Mouse (Mus musculus): ENCODE results near the gene Srrd. TPM values are rescaled to one million over a fixed set of nuclear protein-coding genes. Genes with fewer than 3 reads are reported as not detected.

Srrd gene
- polyA plus RNA-seq, 1 experiment from 2014 or later, result 34.0 TPM

- Histone ChIP-seq H3K9ac (no peak overlapping the region), H3K27me3 (replicated peaks) (no peaks in the 10 kb centered on the region), H3K27ac (no peak overlapping the region), H3K4me1 (no peaks in the 10 kb centered on the region), H3K4me2 (no peak overlapping the region), H3K36me3 (peaks cover 26% of the 10 kb centered on the region), H3K4me3 (replicated peaks) (no peak overlapping the region), H3K9me3 (no peaks in the 10 kb centered on the region)
- ATAC-seq (ENCODE audit: insufficient read depth, low FRiP score, low read depth), result no peak
- 81% methylated on average over 4 of the region's 4 CpGs for WGBS
Observed at GRCm38 (mm10) chr5:112376111-112376510, 33.3 kb upstream of the Srrd start.

DNA sequence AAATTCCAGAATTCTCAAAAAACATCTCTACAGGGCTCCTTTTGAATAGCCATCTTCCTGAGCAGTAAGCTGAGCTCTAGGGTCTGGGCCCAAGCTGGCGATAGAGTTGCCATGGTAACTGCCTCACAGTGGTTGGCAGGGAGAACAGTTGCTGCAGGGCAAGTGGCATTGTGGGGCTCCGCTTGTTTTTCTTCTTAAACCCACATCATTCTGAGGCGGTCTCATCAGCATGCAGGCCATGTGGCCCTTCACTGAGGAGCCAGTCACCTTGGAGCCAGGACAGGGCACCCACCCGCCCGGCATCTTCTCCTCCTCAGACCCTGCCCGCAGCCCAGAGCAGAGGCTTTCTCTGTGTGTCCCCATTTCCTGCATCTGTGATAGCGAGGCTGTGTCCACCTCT lies 29.1 kb upstream of the Srrd start:
- Histone ChIP-seq H3K9ac (no peak overlapping the region), H3K27ac (no peak overlapping the region), H3K4me2 (no peak overlapping the region), H3K9me3 (no peaks in the 10 kb centered on the region), H3K36me3 (peaks cover 32% of the 10 kb centered on the region), H3K27me3 (replicated peaks) (no peaks in the 10 kb centered on the region), H3K4me1 (no peaks in the 10 kb centered on the region), H3K4me3 (replicated peaks) (no peak overlapping the region)
- no peak for ATAC-seq (ENCODE audit: insufficient read depth, low FRiP score, low read depth)
- 75% methylated on average over 7 of the region's 7 CpGs for WGBS

GRCm38 (mm10) chr5:112370236-112370813 lies 27.5 kb upstream of the Srrd start:
- Histone ChIP-seq H3K9ac (no peak overlapping the region), H3K4me3 (replicated peaks) (no peak overlapping the region), H3K9me3 (no peaks in the 10 kb centered on the region), H3K4me1 (no peaks in the 10 kb centered on the region), H3K36me3 (peaks cover 32% of the 10 kb centered on the region), H3K27me3 (replicated peaks) (no peaks in the 10 kb centered on the region), H3K27ac (no peak overlapping the region), H3K4me2 (no peak overlapping the region)
- ATAC-seq (ENCODE audit: insufficient read depth, low FRiP score, low read depth), result no peak
- 89% methylated on average over 12 of the region's 12 CpGs for WGBS

GRCm38 (mm10) chr5:112369326-112369725 lies 26.5 kb upstream of the Srrd start:
- WGBS, result 92% methylated on average over 13 of the region's 13 CpGs
- Histone ChIP-seq H3K4me3 (replicated peaks) (no peak overlapping the region), H3K4me1 (no peaks in the 10 kb centered on the region), H3K36me3 (peaks cover 32% of the 10 kb centered on the region), H3K4me2 (no peak overlapping the region), H3K9me3 (no peaks in the 10 kb centered on the region), H3K27me3 (replicated peaks) (no peaks in the 10 kb centered on the region), H3K9ac (no peak overlapping the region), H3K27ac (no peak overlapping the region)
- ATAC-seq (ENCODE audit: insufficient read depth, low FRiP score, low read depth), result no peak

DNA sequence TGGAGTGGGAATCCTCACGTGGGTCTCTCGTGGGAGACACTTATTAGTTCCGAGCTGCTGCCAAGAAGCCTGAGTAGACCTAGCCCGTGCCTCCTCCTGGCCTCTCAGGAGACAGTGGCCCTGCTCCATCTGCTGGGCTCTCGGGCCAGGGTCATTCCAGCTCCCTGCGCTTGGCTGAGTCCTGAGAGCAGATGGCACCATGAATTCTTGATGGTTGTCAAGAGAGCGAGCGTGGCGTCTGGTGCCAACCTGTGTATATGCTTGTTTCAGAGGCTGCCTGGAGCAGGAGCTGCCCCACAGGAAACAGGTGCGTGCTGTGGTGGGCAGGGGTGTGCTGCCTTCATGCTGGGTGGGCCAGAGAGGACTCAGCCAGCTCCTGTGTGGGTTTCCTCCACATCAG lies 25.8 kb upstream of the Srrd start:
- no peak overlapping the region for H3K4me3 ChIP-seq (replicated peaks)
- no peak for ATAC-seq (ENCODE audit: insufficient read depth, low FRiP score, low read depth)
- no peaks in the 10 kb centered on the region for H3K9me3 ChIP-seq
- no peak overlapping the region for H3K27ac ChIP-seq
- H3K4me1 ChIP-seq, result no peaks in the 10 kb centered on the region
- peaks cover 29% of the 10 kb centered on the region for H3K36me3 ChIP-seq
- 93% methylated on average over 10 of the region's 10 CpGs for WGBS
- no peak overlapping the region for H3K4me2 ChIP-seq
- H3K27me3 ChIP-seq (replicated peaks), result no peaks in the 10 kb centered on the region
- H3K9ac ChIP-seq, result no peak overlapping the region

DNA sequence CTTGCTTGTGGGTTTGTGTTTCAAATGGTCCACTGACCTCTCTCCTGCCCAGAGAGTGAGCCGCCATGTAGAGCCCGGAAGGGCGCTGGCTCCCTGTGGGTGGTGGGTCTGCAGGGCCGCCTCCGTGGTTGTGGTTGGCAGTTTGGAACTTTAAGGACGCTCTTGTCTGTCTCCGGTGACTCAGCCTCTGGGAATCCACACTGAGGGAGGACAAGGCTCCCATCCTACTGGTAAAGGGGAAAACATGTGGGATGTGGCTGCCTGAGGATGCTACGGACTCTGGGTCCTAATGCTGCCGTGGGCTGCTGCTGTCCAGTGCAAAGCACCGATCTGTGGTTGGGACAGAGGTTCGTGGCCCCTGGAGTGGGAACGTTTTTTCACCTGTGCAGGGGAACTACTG lies 25.1 kb upstream of the Srrd start:
- Histone ChIP-seq H3K9ac (no peak overlapping the region), H3K4me1 (no peaks in the 10 kb centered on the region), H3K27me3 (replicated peaks) (no peaks in the 10 kb centered on the region), H3K4me2 (no peak overlapping the region), H3K36me3 (peaks cover 29% of the 10 kb centered on the region), H3K27ac (no peak overlapping the region), H3K9me3 (no peaks in the 10 kb centered on the region), H3K4me3 (replicated peaks) (no peak overlapping the region)
- no peak for ATAC-seq (ENCODE audit: insufficient read depth, low FRiP score, low read depth)
- WGBS, result 83% methylated on average over 12 of the region's 12 CpGs

GRCm38 (mm10) chr5:112367338-112367737 lies 24.5 kb upstream of the Srrd start:
- WGBS, result 91% methylated on average over 4 of the region's 4 CpGs
- H3K4me2 ChIP-seq, result no peak overlapping the region
- H3K4me3 ChIP-seq (replicated peaks), result no peak overlapping the region
- no peaks in the 10 kb centered on the region for H3K9me3 ChIP-seq
- H3K9ac ChIP-seq, result no peak overlapping the region
- no peaks in the 10 kb centered on the region for H3K4me1 ChIP-seq
- no peak overlapping the region for H3K27ac ChIP-seq
- no peaks in the 10 kb centered on the region for H3K27me3 ChIP-seq (replicated peaks)
- no peak for ATAC-seq (ENCODE audit: insufficient read depth, low FRiP score, low read depth)
- H3K36me3 ChIP-seq, result peaks cover 29% of the 10 kb centered on the region

DNA sequence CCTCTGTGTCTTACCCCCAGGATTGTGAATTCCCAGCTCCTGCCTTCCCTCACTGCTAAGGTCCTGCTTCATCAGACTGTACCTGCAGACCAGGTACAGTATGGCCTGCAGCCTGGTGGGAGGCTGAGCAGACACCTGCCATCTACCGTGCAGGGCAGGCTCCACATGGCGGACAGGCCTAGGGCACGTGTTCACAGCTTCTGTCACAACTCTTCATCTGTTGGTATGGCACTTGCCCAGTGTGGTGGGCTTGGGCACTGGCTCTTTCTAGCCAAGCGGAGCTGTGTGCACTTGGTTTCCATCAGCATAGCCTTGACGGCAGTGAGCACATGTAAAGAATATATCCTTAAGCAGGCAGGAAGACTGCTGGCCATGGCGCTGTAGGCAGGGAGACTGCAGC lies 24.0 kb upstream of the Srrd start:
- 96% methylated on average over 6 of the region's 6 CpGs for WGBS
- ATAC-seq (ENCODE audit: insufficient read depth, low FRiP score, low read depth), result no peak
- peaks cover 29% of the 10 kb centered on the region for H3K36me3 ChIP-seq

GRCm38 (mm10) chr5:112364184-112364797 lies 21.5 kb upstream of the Srrd start:
- ATAC-seq (ENCODE audit: insufficient read depth, low FRiP score, low read depth), result no peak
- no peak overlapping the region for H3K4me3 ChIP-seq (replicated peaks)

More for the DNA sequence above, 24.0 kb upstream of the Srrd start:
- no peak overlapping the region for H3K4me3 ChIP-seq (replicated peaks)
- H3K27ac ChIP-seq, result no peak overlapping the region
- no peaks in the 10 kb centered on the region for H3K4me1 ChIP-seq
- no peaks in the 10 kb centered on the region for H3K27me3 ChIP-seq (replicated peaks)
- H3K9me3 ChIP-seq, result no peaks in the 10 kb centered on the region
- no peak overlapping the region for H3K9ac ChIP-seq
- no peak overlapping the region for H3K4me2 ChIP-seq

DNA sequence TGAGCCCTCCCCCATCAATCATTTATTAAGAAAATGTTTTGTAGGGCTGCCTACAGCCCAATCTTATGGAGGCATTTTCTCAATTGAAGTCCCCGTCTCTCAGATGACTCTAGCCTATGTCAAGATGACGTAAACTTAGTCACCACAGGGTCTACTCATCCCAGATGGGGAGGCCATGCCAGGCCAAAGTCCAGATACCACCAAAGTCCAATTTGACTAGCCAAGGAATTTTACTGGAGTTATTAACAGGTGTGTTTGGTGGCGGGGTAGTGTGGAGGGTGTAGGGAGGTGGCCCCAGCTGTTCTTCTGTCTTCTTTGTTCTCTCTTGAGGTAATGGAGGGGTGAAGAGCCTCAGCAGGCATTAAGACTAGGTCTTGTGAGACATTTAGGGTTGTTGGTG lies 17.2 kb upstream of the Srrd start:
- no peak for ATAC-seq (ENCODE audit: insufficient read depth, low FRiP score, low read depth)
- no peak overlapping the region for H3K4me2 ChIP-seq

More at GRCm38 (mm10) chr5:112364184-112364797, 21.5 kb upstream of the Srrd start:
- Histone ChIP-seq H3K4me1 (no peaks in the 10 kb centered on the region), H3K9ac (no peak overlapping the region), H3K4me2 (no peak overlapping the region), H3K36me3 (peaks cover 22% of the 10 kb centered on the region), H3K27me3 (replicated peaks) (no peaks in the 10 kb centered on the region), H3K9me3 (no peaks in the 10 kb centered on the region), H3K27ac (no peak overlapping the region)
- WGBS, result 56% methylated on average over 10 of the region's 10 CpGs

GRCm38 (mm10) chr5:112359520-112359919 lies 16.7 kb upstream of the Srrd start:
- WGBS, result 75% methylated on average over 4 of the region's 4 CpGs
- Histone ChIP-seq H3K9ac (no peak overlapping the region), H3K4me1 (no peaks in the 10 kb centered on the region), H3K27me3 (replicated peaks) (no peaks in the 10 kb centered on the region), H3K36me3 (peaks cover under 1% of the 10 kb centered on the region; the same call in 1 of the 2 replicates), H3K4me2 (no peak overlapping the region), H3K4me3 (replicated peaks) (no peak overlapping the region), H3K27ac (no peak overlapping the region), H3K9me3 (no peaks in the 10 kb centered on the region)
- ATAC-seq (ENCODE audit: insufficient read depth, low FRiP score, low read depth), result no peak

More for the DNA sequence above, 17.2 kb upstream of the Srrd start:
- WGBS, result 93% methylated on average over 3 of the region's 3 CpGs
- H3K4me3 ChIP-seq (replicated peaks), result no peak overlapping the region
- no peaks in the 10 kb centered on the region for H3K9me3 ChIP-seq
- H3K27me3 ChIP-seq (replicated peaks), result no peaks in the 10 kb centered on the region
- peaks cover 6% of the 10 kb centered on the region for H3K36me3 ChIP-seq
- H3K9ac ChIP-seq, result no peak overlapping the region
- no peak overlapping the region for H3K27ac ChIP-seq
- no peaks in the 10 kb centered on the region for H3K4me1 ChIP-seq

DNA sequence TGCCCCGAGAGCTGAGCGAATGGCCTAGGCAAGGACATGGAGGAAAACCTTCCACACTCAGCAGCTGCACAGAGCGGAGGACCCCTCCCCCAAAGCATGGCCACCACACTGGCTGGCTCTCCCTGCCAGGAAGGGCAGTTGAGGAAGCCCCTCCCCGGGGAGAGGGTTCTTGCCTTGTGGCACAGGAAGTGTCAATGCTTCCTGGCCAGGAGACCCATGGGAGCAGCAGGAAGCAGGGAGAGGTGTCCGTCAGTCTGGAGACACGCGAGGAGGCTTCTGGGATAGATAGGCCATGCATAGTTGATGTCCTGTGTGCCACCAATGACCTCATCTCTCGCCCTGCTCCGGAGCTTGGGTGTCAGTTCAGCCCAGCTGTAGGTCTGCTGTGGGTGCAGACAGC lies 13.5 kb upstream of the Srrd start:
- Histone ChIP-seq H3K4me3 (replicated peaks) (no peak overlapping the region), H3K27me3 (replicated peaks) (no peaks in the 10 kb centered on the region), H3K9me3 (no peaks in the 10 kb centered on the region), H3K27ac (no peak overlapping the region), H3K36me3 (no peaks in the 10 kb centered on the region), H3K4me2 (no peak overlapping the region), H3K4me1 (no peaks in the 10 kb centered on the region), H3K9ac (no peak overlapping the region)
- ATAC-seq (ENCODE audit: insufficient read depth, low FRiP score, low read depth), result 0 out of 2 replicates have a peak, but pooled peaks have one; percentile 4
- WGBS, result 91% methylated on average over 9 of the region's 9 CpGs

Data from stomach, embryonic 15.5 days (tissue).